Mouse (Mus musculus): ENCODE results near the gene Enpp1.

Gene Enpp1

GRCm38 (mm10) chr10:24711480-24712366 lies at the start of gene Enpp1:
Gene Enpp1, minus strand, starts transcription at chr10:24712159.
- DNase-seq (ENCODE audit: low spot score in 2 of 2) = peak; percentile 35 to 45

GRCm38 (mm10) chr10:24758326-24758915 lies 46.5 kb upstream of the Enpp1 start:
- no peak for DNase-seq (ENCODE audit: low spot score in 2 of 2)

GRCm38 (mm10) chr10:24754874-24755540 lies 43.0 kb upstream of the Enpp1 start:
- no peak for DNase-seq (ENCODE audit: low spot score in 2 of 2)

- peak; percentile 43 to 53 for DNase-seq (ENCODE audit: low spot score in 2 of 2)
Observed at GRCm38 (mm10) chr10:24754251-24754835, 42.4 kb upstream of the Enpp1 start.

- no peak for DNase-seq (ENCODE audit: low spot score in 2 of 2)
Observed at GRCm38 (mm10) chr10:24753536-24754250, 41.7 kb upstream of the Enpp1 start.

GRCm38 (mm10) chr10:24742950-24743487 lies 31.1 kb upstream of the Enpp1 start:
- DNase-seq (ENCODE audit: low spot score in 2 of 2) = no peak

GRCm38 (mm10) chr10:24741229-24742198 lies 29.6 kb upstream of the Enpp1 start:
- no peak for DNase-seq (ENCODE audit: low spot score in 2 of 2)

- DNase-seq (ENCODE audit: low spot score in 2 of 2) = no peak
Observed at GRCm38 (mm10) chr10:24739171-24739570, 27.2 kb upstream of the Enpp1 start.

- no peak for DNase-seq (ENCODE audit: low spot score in 2 of 2)
Observed at GRCm38 (mm10) chr10:24738456-24738855, 26.5 kb upstream of the Enpp1 start.

- DNase-seq (ENCODE audit: low spot score in 2 of 2) = no peak
Observed at GRCm38 (mm10) chr10:24735027-24735777, 23.2 kb upstream of the Enpp1 start.

GRCm38 (mm10) chr10:24727478-24727877 lies 15.5 kb upstream of the Enpp1 start:
- no peak for DNase-seq (ENCODE audit: low spot score in 2 of 2)

- DNase-seq (ENCODE audit: low spot score in 2 of 2) = no peak
Observed at GRCm38 (mm10) chr10:24725197-24725596, 13.2 kb upstream of the Enpp1 start.

- DNase-seq (ENCODE audit: low spot score in 2 of 2) = no peak
Observed at GRCm38 (mm10) chr10:24721841-24722240, 9.9 kb upstream of the Enpp1 start.

GRCm38 (mm10) chr10:24719383-24719782 lies 7.4 kb upstream of the Enpp1 start:
- no peak for DNase-seq (ENCODE audit: low spot score in 2 of 2)

- no peak for DNase-seq (ENCODE audit: low spot score in 2 of 2)
Observed at GRCm38 (mm10) chr10:24718720-24719119, 6.8 kb upstream of the Enpp1 start.

- no peak for DNase-seq (ENCODE audit: low spot score in 2 of 2)
Observed at GRCm38 (mm10) chr10:24718058-24718457, 6.1 kb upstream of the Enpp1 start.

GRCm38 (mm10) chr10:24716232-24716631 lies 4.3 kb upstream of the Enpp1 start:
- no peak for DNase-seq (ENCODE audit: low spot score in 2 of 2)

- DNase-seq (ENCODE audit: low spot score in 2 of 2) = no peak
Observed at GRCm38 (mm10) chr10:24712901-24713300, 942 bp upstream of the Enpp1 start.

- DNase-seq (ENCODE audit: low spot score in 2 of 2) = no peak
Observed at GRCm38 (mm10) chr10:24712367-24712761, 405 bp upstream of the Enpp1 start.
